In genomic region chrX:38650404-38651039, GRCm38 (mm10) we compare ENCODE assay signal across 10 mouse cellular contexts. TPM values are rescaled to one million over a fixed set of nuclear protein-coding genes. Genes with fewer than 3 reads are reported as not detected.
DNase-seq lines count a peak whose midpoint lies in the region; ATAC-seq and TF ChIP-seq lines count a peak whose summit lies in the region.
"Had no signal": no experiment of that assay in that cellular context is flagged by ENCODE, and none has a peak within 500 bp of the region (broad histone marks: within the 10 kb centered on the region; RNA-seq: fewer than 3 reads in every experiment).

No protein-coding gene starts in this region.

- H3K4me1 ChIP-seq in E14TG2a.4 (replicated peaks; ENCODE audit: low read depth, low read length), result peaks cover 19% of the 10 kb centered on the region
- H3K4me1 ChIP-seq in limb, embryonic 13.5 days, result no peaks in the 10 kb centered on the region

- no peak overlapping the region for H3K27ac ChIP-seq in gastrocnemius, adult 2 months
- no peak overlapping the region for H3K27ac ChIP-seq in left cerebral cortex, adult 2 months
- H3K27ac ChIP-seq in limb, embryonic 13.5 days, result no peak overlapping the region

- no peak overlapping the region for H3K9ac ChIP-seq in limb, embryonic 13.5 days

- ATAC-seq in limb, embryonic 13.5 days (ENCODE audit: low FRiP score, low read depth), result no peak
- no peak for ATAC-seq in inflammation-experienced regulatory T-cells, adult 6 months

- intact Hi-C loops in gastrocnemius, adult 2 months (cut with DNase I), result loop anchor here (5.0 kb wide), 1 partner anchor 138 kb away; no protein-coding TSS in a partner anchor
- intact Hi-C loops in left cerebral cortex, adult 2 months (cut with DNase I), result loop anchor here (5.0 kb wide), 1 partner anchor 133 kb away; no protein-coding TSS in a partner anchor

- no peaks in the 10 kb centered on the region for H3K27me3 ChIP-seq in E14TG2a.4 (ENCODE audit: insufficient read depth, low read length)
- no peaks in the 10 kb centered on the region for H3K27me3 ChIP-seq in limb, embryonic 13.5 days

- DNase-seq in gastrocnemius, adult 2 months, result no peak
- DNase-seq in gastrocnemius, postnatal 10 days, result no peak
- no peak for DNase-seq in left cerebral cortex, adult 2 months (ENCODE audit: extremely low spot score in 1 of 2, low spot score in 2 of 2)
- no peak for DNase-seq in left cerebral cortex, adult 11 months (ENCODE audit: low spot score)
- DNase-seq in urinary bladder, postnatal 14 days (ENCODE audit: low spot score), result no peak
- DNase-seq: cerebellum, postnatal 36 days; gastrocnemius, postnatal 25 days had no signal

- 44% methylated on average over 9 of the region's 9 CpGs for WGBS in limb, embryonic 13.5 days

- H3K9me3 ChIP-seq in E14TG2a.4 (ENCODE audit: low read length), result no peaks in the 10 kb centered on the region
- no peaks in the 10 kb centered on the region for H3K9me3 ChIP-seq in limb, embryonic 13.5 days

- TF ChIP-seq CTCF in gastrocnemius, adult 2 months (IDR thresholded peaks at IDR 0.05), result peak; percentile 42; the same call in 1 of the 2 replicates
- TF ChIP-seq CTCF in left cerebral cortex, adult 2 months (IDR thresholded peaks at IDR 0.05), result peak; percentile 8
- TF ChIP-seq CTCF in E14TG2a.4 (conservative IDR thresholded peaks at IDR 0.05; ENCODE audit: low read length), result no peak

- H3K4me3 ChIP-seq in gastrocnemius, adult 2 months, result peak overlapping the region; percentile 7; the same call in 1 of the 2 replicates
- no peak overlapping the region for H3K4me3 ChIP-seq in left cerebral cortex, adult 2 months
- 0 out of 2 replicates have a peak overlapping the region, but pooled peaks have one; percentile 23 for H3K4me3 ChIP-seq in E14TG2a.4 (replicated peaks; ENCODE audit: low read length)
- H3K4me3 ChIP-seq in limb, embryonic 13.5 days, result no peak overlapping the region

- no peaks in the 10 kb centered on the region for H3K36me3 ChIP-seq in E14TG2a.4 (ENCODE audit: insufficient read depth, low read length)
- H3K36me3 ChIP-seq in limb, embryonic 13.5 days, result no peaks in the 10 kb centered on the region

- peak overlapping the region; percentile 32 for H3K4me2 ChIP-seq in limb, embryonic 13.5 days (replicated peaks)

RNA-seq across cellular contexts. Expression of gene C1galt1c1, which starts 15.6 kb away (rescaled TPM):
- total RNA-seq in gastrocnemius, adult 2 months (2021), result 10 to 100 TPM in 1 of 2 experiments, 1 to 10 TPM in 1; 9.6 to 10.5 TPM
- total RNA-seq in gastrocnemius, postnatal 10 days (2021), result 10 to 100 TPM; 10.7 to 12.1 TPM
- total RNA-seq in left cerebral cortex, adult 2 months (2021), result 10 to 100 TPM; 24.9 to 25.2 TPM
- polyA plus RNA-seq in limb, embryonic 13.5 days (2015; fragmentation: Nextera tagmentation; extraction: Ambion mirVana), result 26.8 and 27.3 TPM in 2 replicates
- polyA plus RNA-seq in inflammation-experienced regulatory T-cells, adult 6 months (2017; shearing (Covaris generic)), result 10 to 100 TPM; 18.8 to 30.4 (median 24.1) TPM

RNA-seq across cellular contexts. Expression of gene Mcts1, which starts 50.1 kb away (rescaled TPM):
- 10 to 100 TPM; 43.1 to 50.7 TPM for total RNA-seq in gastrocnemius, adult 2 months (2021)
- 10 to 100 TPM; 42.7 to 52.7 TPM for total RNA-seq in gastrocnemius, postnatal 10 days (2021)
- total RNA-seq in left cerebral cortex, adult 2 months (2021), result 10 to 100 TPM; 64.8 to 70.4 TPM
- polyA plus RNA-seq in limb, embryonic 13.5 days (2015; fragmentation: Nextera tagmentation; extraction: Ambion mirVana), result 102 and 108 TPM in 2 replicates
- 100 to 1,000 TPM; 124 to 135 (median 126) TPM for polyA plus RNA-seq in inflammation-experienced regulatory T-cells, adult 6 months (2017; shearing (Covaris generic))

Comparison
In these comparisons a context has a peak if more than half of its experiments do, and no peak if none do; other contexts are left out.
1. H3K4me3 ChIP-seq: peak in gastrocnemius, adult 2 months (single experiment) and E14TG2a.4 (single experiment); none in left cerebral cortex, adult 2 months (single experiment) and limb, embryonic 13.5 days (single experiment).